Mouse (Mus musculus): ENCODE measurements around the gene H2afy. TPM values are rescaled to one million over a fixed set of nuclear protein-coding genes. Genes with fewer than 3 reads are reported as not detected.

Gene H2afy
- 100 to 1,000 TPM; 260 to 306 TPM for total RNA-seq (2023)

GRCm38 (mm10) chr13:56136200-56136599, at the start of gene H2afy:
Gene H2afy (minus strand): TSS chr13:56136361.

GRCm38 (mm10) chr13:56178416-56179035, 42.4 kb upstream of the H2afy start, which contains the start of gene Tifab:
Gene Tifab (minus strand): TSS chr13:56178885.

Other genes starting within 250 kb of the H2afy start
- gene Tifab, start 42.5 kb upstream of the H2afy start, total RNA-seq (2023): 10 to 100 TPM; 66.6 to 91.5 TPM
- not detected for gene Neurog1, start 115.8 kb upstream of the H2afy start, total RNA-seq (2023)
- under 1 TPM in 1 of 2 experiments, not detected in 1; 0.71 TPM for gene Cxcl14, start 160.2 kb upstream of the H2afy start, total RNA-seq (2023)